Mouse (Mus musculus): ENCODE measurements around the gene Kcnk3. TPM values are rescaled to one million over a fixed set of nuclear protein-coding genes. Genes with fewer than 3 reads are reported as not detected.

Kcnk3 gene
- polyA plus RNA-seq (2015; fragmentation: Nextera tagmentation; extraction: Ambion mirVana), result 0.68 and 0.86 TPM in 2 replicates

GRCm38 (mm10) chr5:30587681-30588300 lies at the start of gene Kcnk3:
Gene Kcnk3, plus strand, starts transcription at chr5:30588170.
- peaks cover 15% of the 10 kb centered on the region for H3K4me1 ChIP-seq
- H3K9me3 ChIP-seq, result no peaks in the 10 kb centered on the region
- peak within 1 kb of the TSS; percentile 92 for H3K4me2 ChIP-seq
- H3K27me3 ChIP-seq, result peaks cover 81% of the 10 kb centered on the region
- no peak within 1 kb of the TSS for H3K27ac ChIP-seq
- no peaks in the 10 kb centered on the region for H3K36me3 ChIP-seq
- H3K4me3 ChIP-seq, result peak within 1 kb of the TSS; percentile 40
- no peak within 1 kb of the TSS for H3K9ac ChIP-seq
- 2% methylated on average over 16 of the region's 54 CpGs for WGBS
- 0 out of 2 replicates have a peak, but pooled peaks have one; percentile 40 for ATAC-seq (ENCODE audit: insufficient number of reproducible peaks, low FRiP score, low TSS enrichment, low read depth)

GRCm38 (mm10) chr5:30545698-30546097 lies 42.3 kb upstream of the Kcnk3 start, which contains the start of gene Cib4:
Gene Cib4, minus strand, starts transcription at chr5:30545836.
- Histone ChIP-seq H3K27me3 (no peaks in the 10 kb centered on the region), H3K4me1 (peaks cover 4% of the 10 kb centered on the region; the same call in 1 of the 2 replicates), H3K9ac (no peak within 1 kb of the TSS), H3K4me2 (no peak within 1 kb of the TSS), H3K27ac (no peak within 1 kb of the TSS), H3K4me3 (no peak within 1 kb of the TSS), H3K9me3 (no peaks in the 10 kb centered on the region), H3K36me3 (no peaks in the 10 kb centered on the region)
- WGBS, result 39% methylated on average over 2 of the region's 2 CpGs
- no peak for ATAC-seq (ENCODE audit: insufficient number of reproducible peaks, low FRiP score, low TSS enrichment, low read depth)

- no peaks in the 10 kb centered on the region for H3K9me3 ChIP-seq
Observed at GRCm38 (mm10) chr5:30548681-30549080, 39.3 kb upstream of the Kcnk3 start.

DNA sequence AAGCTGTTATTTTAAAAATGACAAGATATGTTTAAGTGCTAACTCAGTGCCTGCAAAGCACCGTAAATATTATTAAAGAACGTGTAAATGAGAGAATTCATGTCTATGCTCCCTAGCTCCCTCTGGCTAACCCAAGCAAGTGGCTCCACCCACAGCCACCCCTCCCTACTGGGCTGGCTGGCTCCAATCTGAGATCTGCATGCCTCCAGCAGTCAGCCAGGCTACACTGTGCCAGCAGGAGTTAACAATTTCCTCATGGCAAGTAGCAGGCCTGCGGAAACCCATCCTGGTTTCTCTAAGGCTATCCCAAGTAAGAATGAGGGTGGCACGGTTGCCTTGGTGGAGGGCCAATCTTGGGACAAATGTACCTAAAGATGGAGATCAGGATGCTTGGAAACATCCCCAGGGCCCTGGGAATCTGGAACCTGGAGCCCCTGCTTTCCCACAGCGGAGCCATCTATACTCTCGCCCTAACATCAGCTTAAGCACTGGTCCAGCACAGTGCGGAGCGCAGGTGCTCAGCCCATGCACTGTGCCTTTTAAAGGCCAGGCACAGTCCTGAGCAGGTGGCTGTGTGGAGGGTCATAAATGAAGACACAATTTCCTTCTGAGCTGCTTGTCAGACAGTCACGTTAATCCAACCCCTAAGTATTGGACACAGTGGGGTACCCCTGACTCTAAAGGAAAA lies 37.5 kb upstream of the Kcnk3 start:
- H3K36me3 ChIP-seq, result no peaks in the 10 kb centered on the region
- H3K9me3 ChIP-seq, result no peaks in the 10 kb centered on the region
- WGBS, result 41% methylated on average over 9 of the region's 9 CpGs
- no peaks in the 10 kb centered on the region for H3K27me3 ChIP-seq
- ATAC-seq (ENCODE audit: insufficient number of reproducible peaks, low FRiP score, low TSS enrichment, low read depth), result no peak
- H3K27ac ChIP-seq, result no peak overlapping the region
- no peak overlapping the region for H3K4me3 ChIP-seq
- H3K9ac ChIP-seq, result no peak overlapping the region
- peaks cover 5% of the 10 kb centered on the region; the same call in 1 of the 2 replicates for H3K4me1 ChIP-seq
- H3K4me2 ChIP-seq, result no peak overlapping the region

More at GRCm38 (mm10) chr5:30548681-30549080, 39.3 kb upstream of the Kcnk3 start:
- Histone ChIP-seq H3K4me1 (peaks cover 5% of the 10 kb centered on the region; the same call in 1 of the 2 replicates), H3K27ac (no peak overlapping the region), H3K4me3 (no peak overlapping the region), H3K4me2 (no peak overlapping the region), H3K9ac (no peak overlapping the region), H3K27me3 (no peaks in the 10 kb centered on the region), H3K36me3 (no peaks in the 10 kb centered on the region)
- WGBS, result 61% methylated on average over 2 of the region's 2 CpGs
- ATAC-seq (ENCODE audit: insufficient number of reproducible peaks, low FRiP score, low TSS enrichment, low read depth), result no peak

- Histone ChIP-seq H3K27me3 (no peaks in the 10 kb centered on the region), H3K27ac (no peak overlapping the region), H3K4me1 (peaks cover 5% of the 10 kb centered on the region; the same call in 1 of the 2 replicates), H3K9ac (no peak overlapping the region), H3K36me3 (no peaks in the 10 kb centered on the region), H3K9me3 (no peaks in the 10 kb centered on the region), H3K4me3 (no peak overlapping the region), H3K4me2 (no peak overlapping the region)
- 77% methylated on average over 8 of the region's 8 CpGs for WGBS
- no peak for ATAC-seq (ENCODE audit: insufficient number of reproducible peaks, low FRiP score, low TSS enrichment, low read depth)
Observed at GRCm38 (mm10) chr5:30551022-30551638, 36.8 kb upstream of the Kcnk3 start.

GRCm38 (mm10) chr5:30552006-30552405 lies 36.0 kb upstream of the Kcnk3 start:
- Histone ChIP-seq H3K36me3 (no peaks in the 10 kb centered on the region), H3K27me3 (no peaks in the 10 kb centered on the region), H3K4me2 (no peak overlapping the region), H3K4me1 (peaks cover 11% of the 10 kb centered on the region), H3K4me3 (no peak overlapping the region), H3K9ac (no peak overlapping the region), H3K27ac (no peak overlapping the region), H3K9me3 (no peaks in the 10 kb centered on the region)
- no peak for ATAC-seq (ENCODE audit: insufficient number of reproducible peaks, low FRiP score, low TSS enrichment, low read depth)
- 81% methylated on average over 6 of the region's 6 CpGs for WGBS

GRCm38 (mm10) chr5:30553936-30554335 lies 34.0 kb upstream of the Kcnk3 start:
- no peak overlapping the region for H3K27ac ChIP-seq
- peaks cover 12% of the 10 kb centered on the region for H3K4me1 ChIP-seq
- H3K9me3 ChIP-seq, result no peaks in the 10 kb centered on the region
- H3K4me3 ChIP-seq, result no peak overlapping the region
- no peaks in the 10 kb centered on the region for H3K27me3 ChIP-seq
- 90% methylated on average over 13 of the region's 13 CpGs for WGBS
- H3K36me3 ChIP-seq, result no peaks in the 10 kb centered on the region
- no peak overlapping the region for H3K4me2 ChIP-seq
- no peak overlapping the region for H3K9ac ChIP-seq
- no peak for ATAC-seq (ENCODE audit: insufficient number of reproducible peaks, low FRiP score, low TSS enrichment, low read depth)

DNA sequence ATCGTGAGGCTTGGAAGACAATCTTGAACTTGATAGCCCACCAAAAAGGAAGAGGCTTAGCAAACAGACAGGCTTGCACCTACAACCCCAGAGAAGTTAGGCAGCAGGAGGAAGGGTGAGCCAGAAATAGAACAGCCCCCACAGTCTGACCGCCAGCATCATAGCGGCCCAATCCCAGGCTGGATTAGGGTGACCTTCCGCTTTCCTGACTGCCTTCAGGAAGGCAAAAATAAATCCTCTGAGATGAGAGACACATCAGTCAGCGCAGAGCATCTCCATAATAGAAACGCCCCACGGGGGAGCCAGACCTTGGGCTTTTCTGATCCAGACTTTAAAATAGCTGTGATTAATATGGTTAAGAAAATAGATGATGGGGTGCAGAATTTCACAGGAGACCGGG lies 33.0 kb upstream of the Kcnk3 start:
- H3K4me3 ChIP-seq, result no peak overlapping the region
- no peaks in the 10 kb centered on the region for H3K27me3 ChIP-seq
- ATAC-seq (ENCODE audit: insufficient number of reproducible peaks, low FRiP score, low TSS enrichment, low read depth), result no peak
- H3K9ac ChIP-seq, result no peak overlapping the region
- H3K27ac ChIP-seq, result no peak overlapping the region
- H3K4me2 ChIP-seq, result no peak overlapping the region
- no peaks in the 10 kb centered on the region for H3K9me3 ChIP-seq
- H3K36me3 ChIP-seq, result no peaks in the 10 kb centered on the region
- H3K4me1 ChIP-seq, result peaks cover 12% of the 10 kb centered on the region
- WGBS, result 82% methylated on average over 8 of the region's 8 CpGs

GRCm38 (mm10) chr5:30556284-30556683 lies 31.7 kb upstream of the Kcnk3 start:
- H3K9ac ChIP-seq, result no peak overlapping the region
- H3K27ac ChIP-seq, result no peak overlapping the region; the same call in 1 of the 2 replicates
- no peaks in the 10 kb centered on the region for H3K36me3 ChIP-seq
- no peak for ATAC-seq (ENCODE audit: insufficient number of reproducible peaks, low FRiP score, low TSS enrichment, low read depth)
- no peak overlapping the region for H3K4me2 ChIP-seq
- no peaks in the 10 kb centered on the region for H3K9me3 ChIP-seq
- H3K4me3 ChIP-seq, result no peak overlapping the region
- peaks cover 7% of the 10 kb centered on the region for H3K4me1 ChIP-seq
- H3K27me3 ChIP-seq, result no peaks in the 10 kb centered on the region
- WGBS, result 21% methylated on average over 3 of the region's 3 CpGs

DNA sequence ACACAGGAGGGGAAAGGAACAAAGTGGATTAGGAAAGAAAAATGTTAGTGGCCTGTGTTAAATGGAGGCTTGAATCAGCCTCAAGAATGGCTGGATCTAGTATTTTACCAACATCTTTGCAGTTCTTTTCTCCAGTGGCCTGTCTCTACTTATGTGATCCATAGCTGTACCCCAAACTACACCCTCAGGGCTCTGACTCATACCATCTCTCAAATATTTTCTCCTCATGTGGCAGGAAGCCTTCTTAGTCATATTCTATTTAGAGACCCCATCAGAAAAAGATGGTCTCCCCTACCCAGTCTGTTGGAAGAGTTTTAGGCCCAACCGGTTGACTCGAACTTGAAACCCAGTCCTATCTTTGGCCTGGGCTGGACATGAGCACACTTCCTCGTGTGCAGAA lies 28.5 kb upstream of the Kcnk3 start:
- Histone ChIP-seq H3K27me3 (no peaks in the 10 kb centered on the region), H3K27ac (no peak overlapping the region), H3K9ac (no peak overlapping the region), H3K4me1 (peaks cover 7% of the 10 kb centered on the region), H3K36me3 (no peaks in the 10 kb centered on the region), H3K9me3 (no peaks in the 10 kb centered on the region), H3K4me2 (no peak overlapping the region), H3K4me3 (no peak overlapping the region)
- no peak for ATAC-seq (ENCODE audit: insufficient number of reproducible peaks, low FRiP score, low TSS enrichment, low read depth)
- 82% methylated on average over 3 of the region's 3 CpGs for WGBS

- ATAC-seq (ENCODE audit: insufficient number of reproducible peaks, low FRiP score, low TSS enrichment, low read depth), result no peak
Observed at GRCm38 (mm10) chr5:30559986-30560493, 27.9 kb upstream of the Kcnk3 start.

DNA sequence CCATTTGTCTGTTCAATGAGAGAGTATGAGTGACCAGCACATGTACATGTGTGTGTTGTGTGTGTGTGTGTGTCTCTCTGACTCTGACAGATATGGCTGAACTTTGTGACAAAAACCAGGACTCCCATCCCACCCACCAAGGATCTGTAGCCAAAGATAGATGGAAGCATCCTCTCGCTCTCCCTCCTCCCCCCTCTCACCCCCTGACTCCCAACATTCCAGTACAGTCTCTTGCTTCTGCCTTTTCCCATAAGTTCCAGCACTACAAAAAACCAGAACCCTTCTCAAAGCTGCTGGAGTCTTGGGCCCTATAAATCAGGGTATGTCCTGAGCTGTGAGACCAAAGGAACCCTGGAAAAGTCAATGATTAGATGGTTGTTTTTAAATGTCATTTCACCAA lies 19.5 kb upstream of the Kcnk3 start:
- no peak overlapping the region for H3K4me3 ChIP-seq
- 73% methylated on average over 1 of the region's 1 CpGs for WGBS
- H3K27ac ChIP-seq, result no peak overlapping the region
- H3K27me3 ChIP-seq, result no peaks in the 10 kb centered on the region
- no peaks in the 10 kb centered on the region for H3K36me3 ChIP-seq
- H3K4me1 ChIP-seq, result no peaks in the 10 kb centered on the region
- ATAC-seq (ENCODE audit: insufficient number of reproducible peaks, low FRiP score, low TSS enrichment, low read depth), result no peak
- no peak overlapping the region for H3K4me2 ChIP-seq
- no peaks in the 10 kb centered on the region for H3K9me3 ChIP-seq
- no peak overlapping the region for H3K9ac ChIP-seq

More at GRCm38 (mm10) chr5:30559986-30560493, 27.9 kb upstream of the Kcnk3 start:
- no peaks in the 10 kb centered on the region for H3K27me3 ChIP-seq
- 17% methylated on average over 3 of the region's 3 CpGs for whole genome bisulfite sequencing
- H3K9me3 ChIP-seq, result no peaks in the 10 kb centered on the region
- peaks cover 7% of the 10 kb centered on the region for H3K4me1 ChIP-seq
- no peak overlapping the region for H3K4me3 ChIP-seq
- no peak overlapping the region for H3K9ac ChIP-seq
- H3K36me3 ChIP-seq, result no peaks in the 10 kb centered on the region
- no peak overlapping the region for H3K27ac ChIP-seq
- no peak overlapping the region for H3K4me2 ChIP-seq
